Mouse (Mus musculus) neural tube, embryonic 15.5 days (tissue): ENCODE data around the gene Tubb5. TPM values are rescaled to one million over a fixed set of nuclear protein-coding genes. Genes with fewer than 3 reads are reported as not detected.

Experiments
- ATAC-seq: fragments of 200-750 bp; cut with Nextera tagmentation; 2 replicates; pipeline ENCODE4 v1.8.0; 2017; ENCODE audit warnings: mild to moderate bottlenecking, moderate TSS enrichment, moderate library complexity; ENCODE audit not compliant: low FRiP score
- H3K27ac ChIP-seq: fragments of 300-500 bp; sonication (generic); replicated peaks from 2 replicates; pipeline ENCODE4 v1.5.1; 2015; ENCODE audit warnings: mild to moderate bottlenecking, inconsistent platforms
- H3K27me3 ChIP-seq: fragments of 300-500 bp; sonication (generic); replicated peaks from 2 replicates; pipeline ENCODE4 v1.6.1; 2015; ENCODE audit warnings: inconsistent platforms
- H3K36me3 ChIP-seq: fragments of 300-500 bp; sonication (generic); 2 replicates; pipeline ENCODE4 v1.6.1; 2015; ENCODE audit warnings: inconsistent platforms
- H3K4me1 ChIP-seq: fragments of 300-500 bp; sonication (generic); 2 replicates; pipeline ENCODE4 v1.6.1; 2015; ENCODE audit warnings: inconsistent platforms
- H3K4me2 ChIP-seq: fragments of 300-500 bp; sonication (generic); 2 replicates; pipeline ENCODE4 v1.6.1; 2015; ENCODE audit warnings: inconsistent platforms, mild to moderate bottlenecking, moderate library complexity
- H3K4me3 ChIP-seq: fragments of 300-500 bp; sonication (generic); replicated peaks from 2 replicates; pipeline ENCODE4 v1.5.1; 2015; ENCODE audit warnings: mild to moderate bottlenecking, inconsistent platforms
- H3K9ac ChIP-seq: fragments of 300-500 bp; sonication (generic); replicated peaks from 2 replicates; pipeline ENCODE4 v1.6.1; 2015; ENCODE audit warnings: mild to moderate bottlenecking, inconsistent platforms
- H3K9me3 ChIP-seq: fragments of 300-500 bp; sonication (generic); replicated peaks from 2 replicates; pipeline ENCODE4 v1.6.1; 2016; ENCODE audit warnings: inconsistent platforms
- WGBS: fragments of 180-500 bp; shearing (Covaris S2); methylation state at CpG from one replicate; pipeline ENCODE4 v1.1.7; 2015; ENCODE audit warnings: mixed read lengths; 5-methylcytosine and 5-hydroxymethylcytosine counted together
- polyA plus RNA-seq: library from polyadenylated mRNA; unstranded; fragments of >200 nt; fragmentation: Nextera tagmentation; extraction: Ambion mirVana; gene quantifications from 2 replicates; pipeline ENCODE4 v1.2.1, GENCODE M21; 2015

Tubb5 gene
- polyA plus RNA-seq, 1 experiment from 2014 or later: 1,471 TPM

DNA sequence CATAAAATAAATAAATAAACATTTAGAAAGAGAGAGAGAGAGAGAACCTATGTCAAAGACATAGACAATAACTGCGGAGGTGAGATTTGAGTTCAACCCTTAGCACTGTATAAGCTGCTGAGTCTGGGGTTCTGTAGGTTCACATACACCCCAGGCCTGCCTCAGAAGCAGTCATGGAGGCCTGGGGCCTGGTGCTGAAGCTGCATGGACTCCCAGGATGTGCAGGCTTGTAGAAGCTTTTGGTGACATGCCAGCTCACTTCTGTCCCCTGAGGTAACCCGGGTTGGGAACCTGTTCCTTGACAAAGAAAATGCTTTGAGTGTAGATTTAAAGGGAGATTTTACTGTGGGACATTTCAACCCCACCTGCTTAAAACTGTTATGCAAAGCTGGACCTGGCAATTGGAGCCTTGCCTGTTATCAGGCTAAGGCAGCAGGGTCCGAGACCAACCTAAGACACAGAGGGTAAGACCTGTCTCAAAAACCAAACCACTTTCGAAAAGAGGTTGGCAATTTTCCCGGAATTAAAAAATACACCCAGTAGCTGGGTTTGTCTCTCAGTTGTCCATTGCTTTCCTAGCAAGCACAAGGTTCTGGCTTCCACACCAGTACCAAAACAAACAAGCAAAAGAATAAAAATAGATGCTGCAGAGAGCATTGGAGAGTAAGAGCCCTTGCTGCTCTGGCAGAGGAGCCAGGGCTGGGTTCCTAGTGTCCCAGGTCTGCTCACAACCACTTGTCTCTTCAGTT, 27.0 kb downstream of the Tubb5 start:
- ATAC-seq: no peak
- no peaks in the 10 kb centered on the region for H3K9me3 ChIP-seq
- no peak overlapping the region for H3K27ac ChIP-seq
- no peak overlapping the region for H3K4me3 ChIP-seq
- 84% methylated on average over 5 of the region's 5 CpGs for WGBS
- no peaks in the 10 kb centered on the region for H3K27me3 ChIP-seq
- no peak overlapping the region for H3K4me2 ChIP-seq
- H3K9ac ChIP-seq: no peak overlapping the region
- H3K4me1 ChIP-seq: no peaks in the 10 kb centered on the region; the same call in 1 of the 2 replicates
- no peaks in the 10 kb centered on the region for H3K36me3 ChIP-seq

DNA sequence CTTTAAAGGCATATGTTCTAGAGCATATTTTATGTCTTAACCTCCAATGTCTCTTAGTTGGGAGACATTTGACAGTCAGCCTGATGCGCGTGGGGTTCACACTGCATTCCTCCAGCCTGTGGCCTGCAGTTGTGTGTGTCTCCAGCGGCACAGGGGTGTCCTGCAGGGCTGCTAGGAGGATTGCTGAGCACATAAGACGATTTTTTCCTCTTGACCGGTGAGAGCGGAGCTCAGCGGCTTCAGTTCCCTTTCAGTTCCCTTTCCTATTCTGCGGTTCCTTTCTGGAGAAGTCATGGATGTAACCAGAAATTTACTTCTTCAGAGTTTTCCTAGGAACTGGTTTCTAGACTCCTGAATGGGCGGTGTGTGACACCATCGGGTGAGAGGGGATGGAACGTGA, 28.7 kb downstream of the Tubb5 start:
- Histone ChIP-seq H3K9me3 (no peaks in the 10 kb centered on the region), H3K4me1 (no peaks in the 10 kb centered on the region; the same call in 1 of the 2 replicates), H3K4me2 (no peak overlapping the region), H3K9ac (no peak overlapping the region), H3K27me3 (no peaks in the 10 kb centered on the region), H3K27ac (no peak overlapping the region), H3K36me3 (no peaks in the 10 kb centered on the region), H3K4me3 (no peak overlapping the region)
- no peak for ATAC-seq
- 84% methylated on average over 11 of the region's 11 CpGs for WGBS

DNA sequence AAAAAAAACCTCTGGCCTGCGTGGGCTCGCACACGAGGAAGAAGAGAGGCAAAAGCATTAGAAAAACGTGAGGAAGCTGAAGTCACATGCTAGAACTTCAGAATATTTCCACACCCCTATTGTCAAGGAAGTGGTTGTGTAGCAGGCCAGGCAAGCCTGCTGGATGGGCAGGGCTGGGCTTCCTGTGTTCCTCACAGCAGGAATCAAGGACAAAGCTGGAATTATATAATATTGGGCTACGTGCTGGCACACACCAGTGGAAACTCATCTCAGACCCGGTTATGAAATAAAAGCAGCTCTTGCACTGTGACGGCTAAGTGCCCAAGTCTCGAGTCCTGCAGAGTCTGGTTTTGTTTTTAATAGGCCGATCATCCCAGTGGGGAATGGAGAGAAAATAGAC, 30.0 kb downstream of the Tubb5 start:
- no peaks in the 10 kb centered on the region for H3K9me3 ChIP-seq
- no peak overlapping the region for H3K9ac ChIP-seq
- H3K36me3 ChIP-seq: no peaks in the 10 kb centered on the region
- WGBS: 76% methylated on average over 9 of the region's 9 CpGs
- ATAC-seq: no peak
- no peak overlapping the region for H3K4me3 ChIP-seq
- H3K4me2 ChIP-seq: no peak overlapping the region
- H3K4me1 ChIP-seq: no peaks in the 10 kb centered on the region
- no peaks in the 10 kb centered on the region for H3K27me3 ChIP-seq
- no peak overlapping the region for H3K27ac ChIP-seq

DNA sequence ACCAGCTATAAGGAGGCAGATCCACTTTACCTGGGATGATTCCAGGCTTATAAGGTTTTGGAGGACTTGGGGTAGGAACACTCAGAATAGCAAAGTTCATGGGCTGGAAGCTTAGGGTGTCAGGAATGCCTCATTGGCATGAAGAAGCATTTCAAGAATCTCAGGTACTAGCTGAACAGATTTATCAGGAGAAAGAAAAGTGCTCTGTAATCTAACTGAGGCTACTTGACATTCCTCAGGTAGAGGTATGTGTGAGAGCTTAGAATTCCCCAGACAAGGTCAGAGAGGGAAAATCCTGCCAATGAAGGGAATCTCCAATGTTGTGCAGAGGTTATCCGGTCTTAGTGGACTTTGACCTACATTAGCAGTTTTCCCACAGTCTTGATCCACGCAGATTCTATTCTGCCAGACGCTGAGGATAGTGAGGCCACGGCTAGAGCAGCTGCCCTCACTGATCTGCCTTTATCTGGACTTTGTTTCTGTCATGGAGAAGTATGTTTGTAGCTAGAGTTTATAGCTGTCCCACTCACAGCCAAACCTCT, 34.2 kb downstream of the Tubb5 start:
- 91% methylated on average over 4 of the region's 4 CpGs for WGBS
- no peaks in the 10 kb centered on the region for H3K36me3 ChIP-seq
- H3K4me3 ChIP-seq: no peak overlapping the region
- no peak overlapping the region for H3K27ac ChIP-seq
- no peak overlapping the region for H3K4me2 ChIP-seq
- H3K4me1 ChIP-seq: no peaks in the 10 kb centered on the region
- no peaks in the 10 kb centered on the region for H3K27me3 ChIP-seq
- H3K9ac ChIP-seq: no peak overlapping the region
- H3K9me3 ChIP-seq: no peaks in the 10 kb centered on the region
- no peak for ATAC-seq

DNA sequence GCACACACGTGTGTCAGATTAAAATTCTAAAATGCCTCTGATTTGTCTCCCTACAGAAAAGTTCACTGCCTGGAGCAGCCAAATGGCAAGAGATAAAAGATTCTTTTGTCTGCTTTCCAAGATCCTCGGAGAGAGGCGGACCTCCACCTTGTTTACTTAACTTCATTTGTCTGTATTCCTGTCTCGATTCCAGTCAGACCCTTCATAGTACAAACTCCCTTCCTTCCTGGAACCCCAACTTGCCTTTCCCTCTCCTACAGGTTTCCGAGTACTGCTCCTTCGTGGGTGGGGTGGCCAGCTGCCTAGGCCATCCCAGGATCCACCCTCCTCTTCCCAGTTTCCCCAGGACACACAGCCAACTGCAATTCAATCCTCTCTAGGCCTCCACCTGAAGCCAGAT, 35.1 kb downstream of the Tubb5 start:
- no peak overlapping the region for H3K27ac ChIP-seq
- WGBS: 59% methylated on average over 6 of the region's 6 CpGs
- H3K4me1 ChIP-seq: no peaks in the 10 kb centered on the region
- H3K4me3 ChIP-seq: no peak overlapping the region
- H3K27me3 ChIP-seq: no peaks in the 10 kb centered on the region
- no peak for ATAC-seq
- no peaks in the 10 kb centered on the region for H3K9me3 ChIP-seq
- H3K9ac ChIP-seq: no peak overlapping the region
- H3K4me2 ChIP-seq: no peak overlapping the region
- no peaks in the 10 kb centered on the region for H3K36me3 ChIP-seq

DNA sequence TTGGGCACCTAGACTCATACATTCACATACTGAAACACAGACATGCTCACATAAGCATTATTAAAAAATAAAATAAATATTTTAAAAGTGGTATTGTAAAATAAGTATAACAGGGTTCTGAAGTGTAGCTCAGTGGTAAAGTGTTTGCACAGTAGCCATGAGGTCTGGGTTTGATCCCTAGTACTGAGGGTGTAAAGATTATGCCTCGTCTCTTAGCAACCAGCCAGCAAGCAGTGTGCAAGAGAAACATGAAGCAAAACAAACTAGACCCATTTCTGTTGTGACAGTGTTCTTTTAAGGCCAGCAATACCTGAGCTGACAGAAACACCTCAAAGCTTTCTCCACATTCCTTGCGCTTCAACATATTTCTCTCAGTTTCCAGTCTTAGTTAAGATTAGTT, 37.2 kb downstream of the Tubb5 start:
- Histone ChIP-seq H3K4me1 (no peaks in the 10 kb centered on the region), H3K27me3 (no peaks in the 10 kb centered on the region), H3K27ac (no peak overlapping the region), H3K9ac (no peak overlapping the region), H3K4me3 (no peak overlapping the region), H3K9me3 (no peaks in the 10 kb centered on the region), H3K36me3 (no peaks in the 10 kb centered on the region), H3K4me2 (no peak overlapping the region)
- ATAC-seq: no peak
- WGBS: 77% methylated on average over 2 of the region's 2 CpGs

DNA sequence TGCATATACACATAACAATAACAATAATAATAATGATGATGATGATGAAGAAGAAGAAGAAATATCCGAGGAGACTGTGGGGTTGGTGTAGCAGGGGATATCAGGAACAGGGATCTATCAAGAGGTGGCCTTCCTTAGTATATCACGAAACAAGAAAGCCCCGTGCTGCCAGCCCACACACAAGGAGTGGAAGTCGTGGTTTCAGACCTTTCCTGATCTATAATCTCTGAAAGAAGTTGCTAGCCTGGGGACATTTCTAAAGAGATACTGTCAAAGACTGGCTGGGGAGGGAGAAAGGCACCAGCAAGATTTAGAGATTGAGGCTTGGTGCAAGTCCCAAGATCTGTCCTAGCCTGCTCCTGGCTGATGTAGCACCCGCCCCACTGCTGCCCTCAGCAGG, 41.3 kb downstream of the Tubb5 start:
- no peak overlapping the region for H3K27ac ChIP-seq
- H3K27me3 ChIP-seq: no peaks in the 10 kb centered on the region
- H3K4me2 ChIP-seq: no peak overlapping the region
- no peaks in the 10 kb centered on the region for H3K36me3 ChIP-seq
- no peak overlapping the region for H3K9ac ChIP-seq
- no peak overlapping the region for H3K4me3 ChIP-seq
- H3K4me1 ChIP-seq: no peaks in the 10 kb centered on the region
- WGBS: 71% methylated on average over 5 of the region's 5 CpGs
- no peak for ATAC-seq
- no peaks in the 10 kb centered on the region for H3K9me3 ChIP-seq

DNA sequence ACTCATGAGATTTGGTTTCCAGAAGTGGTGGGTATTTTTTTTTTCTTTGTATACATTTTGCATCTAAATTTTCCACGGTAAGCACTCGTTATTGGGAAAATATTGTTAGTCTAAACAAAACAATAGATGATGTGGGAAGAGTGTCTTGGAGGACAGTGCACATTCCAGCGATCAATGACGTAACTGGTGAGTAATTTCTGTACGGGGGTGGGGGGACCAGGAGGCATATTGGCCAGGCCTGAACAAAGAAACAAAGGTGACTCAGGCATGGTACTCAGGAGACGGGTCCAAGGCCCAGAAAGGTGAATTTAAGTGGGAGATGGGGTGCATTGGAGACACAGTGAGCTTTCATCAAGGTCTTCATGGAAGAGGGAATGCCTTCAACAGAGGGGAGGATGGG, 42.5 kb downstream of the Tubb5 start:
- no peak overlapping the region for H3K9ac ChIP-seq
- no peak for ATAC-seq
- 87% methylated on average over 6 of the region's 6 CpGs for WGBS

DNA sequence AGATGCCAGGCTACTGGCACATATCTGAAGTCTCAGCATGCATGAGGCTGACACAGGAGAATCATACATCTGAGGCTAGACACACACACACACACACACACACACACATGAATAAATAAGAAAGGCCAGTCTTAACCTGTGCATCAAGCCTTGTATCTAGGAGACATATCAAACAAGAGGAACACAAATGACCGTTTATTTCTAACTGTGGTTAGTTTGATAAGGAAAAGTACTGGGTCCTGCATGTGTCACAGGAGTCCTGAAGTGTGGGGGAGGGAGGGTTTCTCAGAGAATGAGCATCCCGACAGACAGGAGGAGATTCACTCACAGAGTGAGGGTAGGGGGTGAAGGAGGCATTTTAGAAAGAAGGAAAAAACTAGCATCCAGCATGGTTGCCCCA, 43.0 kb downstream of the Tubb5 start:
- WGBS: 52% methylated on average over 2 of the region's 2 CpGs
- Histone ChIP-seq H3K9ac (no peak overlapping the region), H3K27ac (no peak overlapping the region), H3K27me3 (no peaks in the 10 kb centered on the region), H3K4me3 (no peak overlapping the region), H3K4me2 (no peak overlapping the region), H3K36me3 (no peaks in the 10 kb centered on the region), H3K9me3 (no peaks in the 10 kb centered on the region), H3K4me1 (no peaks in the 10 kb centered on the region)
- ATAC-seq: no peak

More for the DNA sequence above, 42.5 kb downstream of the Tubb5 start:
- Histone ChIP-seq H3K9me3 (no peaks in the 10 kb centered on the region), H3K36me3 (no peaks in the 10 kb centered on the region), H3K4me1 (no peaks in the 10 kb centered on the region), H3K4me2 (no peak overlapping the region), H3K27me3 (no peaks in the 10 kb centered on the region), H3K27ac (no peak overlapping the region), H3K4me3 (no peak overlapping the region)

DNA sequence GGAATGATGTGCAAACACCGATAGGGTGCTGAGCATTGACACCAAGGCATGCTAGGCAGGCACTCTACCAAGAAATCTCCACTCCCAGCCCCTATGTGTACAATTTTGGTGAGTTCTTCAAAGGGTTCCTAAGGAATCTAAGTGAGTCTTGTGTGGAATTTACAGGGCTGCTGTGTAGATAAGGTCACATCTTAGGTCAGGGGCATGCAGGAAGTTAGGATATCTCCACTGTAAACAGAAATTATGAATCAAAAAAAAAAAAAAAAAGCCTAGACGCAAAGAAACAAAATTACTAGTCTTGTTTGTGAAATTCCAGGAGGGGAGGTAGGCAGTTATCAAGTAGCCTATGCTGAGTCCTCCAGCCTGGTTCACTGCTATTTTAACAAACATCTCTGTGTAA, 45.3 kb downstream of the Tubb5 start:
- H3K9ac ChIP-seq: no peak overlapping the region
- no peak for ATAC-seq
- no peaks in the 10 kb centered on the region for H3K27me3 ChIP-seq
- 91% methylated on average over 2 of the region's 2 CpGs for WGBS
- H3K4me1 ChIP-seq: no peaks in the 10 kb centered on the region
- H3K36me3 ChIP-seq: no peaks in the 10 kb centered on the region
- no peak overlapping the region for H3K27ac ChIP-seq
- H3K4me3 ChIP-seq: no peak overlapping the region
- H3K4me2 ChIP-seq: no peak overlapping the region
- H3K9me3 ChIP-seq: no peaks in the 10 kb centered on the region

DNA sequence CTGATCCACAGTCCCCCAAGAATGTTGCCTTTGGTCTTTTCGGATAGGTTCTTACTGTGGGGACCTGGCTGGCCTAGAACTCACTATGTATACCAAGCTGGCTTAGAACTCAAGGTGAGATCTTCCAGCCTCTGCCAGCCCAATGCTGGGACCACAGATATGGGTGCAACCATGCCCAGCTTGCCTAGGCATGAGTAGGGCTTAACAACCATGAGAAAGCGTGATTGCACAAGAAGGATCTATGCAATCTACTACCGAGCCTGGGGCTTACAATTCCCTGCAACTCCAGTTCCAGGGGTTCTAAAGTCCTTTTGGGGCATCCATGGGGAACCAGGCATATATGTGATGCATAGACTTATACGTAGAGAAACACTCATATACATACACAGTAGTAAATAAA, 47.2 kb downstream of the Tubb5 start:
- H3K9me3 ChIP-seq: no peaks in the 10 kb centered on the region

DNA sequence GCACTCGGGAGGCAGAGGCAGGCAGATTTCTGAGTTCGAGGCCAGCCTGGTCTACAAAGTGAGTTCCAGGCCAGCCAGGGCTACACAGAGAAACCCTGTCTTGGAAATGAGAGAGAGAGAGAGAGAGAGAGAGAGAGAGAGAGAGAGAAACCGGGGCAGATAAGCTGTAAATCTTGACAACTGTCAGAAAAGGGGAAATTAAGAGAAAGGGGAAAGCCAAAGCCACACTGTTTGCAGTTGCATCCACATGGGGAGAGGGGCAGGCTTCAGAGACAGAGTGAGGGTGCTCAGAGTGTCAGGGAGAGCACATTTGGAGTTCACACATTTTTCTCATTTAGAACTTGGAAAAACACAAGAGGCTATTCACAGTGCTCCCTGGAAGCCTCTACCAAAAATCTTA, 50.1 kb downstream of the Tubb5 start:
- no peaks in the 10 kb centered on the region for H3K27me3 ChIP-seq
- no peak overlapping the region for H3K4me3 ChIP-seq
- no peak for ATAC-seq
- no peak overlapping the region for H3K4me2 ChIP-seq
- no peaks in the 10 kb centered on the region for H3K9me3 ChIP-seq
- H3K36me3 ChIP-seq: no peaks in the 10 kb centered on the region
- 72% methylated on average over 3 of the region's 3 CpGs for WGBS
- H3K4me1 ChIP-seq: no peaks in the 10 kb centered on the region
- H3K27ac ChIP-seq: no peak overlapping the region
- no peak overlapping the region for H3K9ac ChIP-seq

More for the DNA sequence above, 47.2 kb downstream of the Tubb5 start:
- Histone ChIP-seq H3K4me1 (no peaks in the 10 kb centered on the region), H3K27ac (no peak overlapping the region), H3K4me2 (no peak overlapping the region), H3K9ac (no peak overlapping the region), H3K27me3 (no peaks in the 10 kb centered on the region), H3K4me3 (no peak overlapping the region), H3K36me3 (no peaks in the 10 kb centered on the region)
- WGBS: 91% methylated on average over 4 of the region's 4 CpGs
- ATAC-seq: no peak
